In genomic region chr7:24845713-24846112, GRCm38 (mm10) we compare ENCODE assay signal across 9 mouse cellular contexts. TPM values are rescaled to one million over a fixed set of nuclear protein-coding genes. Genes with fewer than 3 reads are reported as not detected.
DNase-seq lines count a peak whose midpoint lies in the region; ATAC-seq and TF ChIP-seq lines count a peak whose summit lies in the region.
"Had no signal": no experiment of that assay in that cellular context is flagged by ENCODE, and none has a peak within 500 bp of the region (broad histone marks: within the 10 kb centered on the region; RNA-seq: fewer than 3 reads in every experiment).

No protein-coding gene starts in this region.

- no peak for ATAC-seq in midbrain, embryonic 13.5 days
- ATAC-seq in intestine, embryonic 14.5 days (replicated peaks; ENCODE audit: low FRiP score, low TSS enrichment, low read depth) = 0 out of 2 replicates have a peak, but pooled peaks have one; percentile 50

- peak; percentile 67 for DNase-seq in midbrain, embryonic 10.5 days (ENCODE audit: low spot score)
- DNase-seq in intestine, embryonic 14.5 days (ENCODE audit: low spot score) = no peak
- peak; percentile 35 for DNase-seq in retina, embryonic 14.5 days (ENCODE audit: low spot score)
- DNase-seq in adrenal gland, adult (ENCODE audit: inconsistent age in 2 of 2, low spot score in 1 of 2) = no peak
- no peak for DNase-seq in cerebellum, postnatal 25 days
- no peak for DNase-seq in ovary, postnatal 36 days (ENCODE audit: low spot score)

- no peaks in the 10 kb centered on the region for H3K36me3 ChIP-seq in midbrain, embryonic 10.5 days
- no peaks in the 10 kb centered on the region for H3K36me3 ChIP-seq in midbrain, embryonic 13.5 days
- H3K36me3 ChIP-seq in intestine, embryonic 14.5 days (ENCODE audit: control insufficient read depth, insufficient read depth, low read length) = no peaks in the 10 kb centered on the region

- H3K27ac ChIP-seq in midbrain, embryonic 10.5 days (replicated peaks) = no peak overlapping the region
- H3K27ac ChIP-seq in midbrain, embryonic 13.5 days = no peak overlapping the region
- H3K27ac ChIP-seq in bone marrow, adult 2 months (ENCODE audit: control insufficient read depth, insufficient read depth, low read depth, low read length, poor library complexity) = no peak overlapping the region
- H3K27ac ChIP-seq in intestine, embryonic 14.5 days (ENCODE audit: low read depth) = no peak overlapping the region

- no peaks in the 10 kb centered on the region for H3K27me3 ChIP-seq in midbrain, embryonic 10.5 days (ENCODE audit: low read depth, poor library complexity, severe bottlenecking)
- no peaks in the 10 kb centered on the region for H3K27me3 ChIP-seq in midbrain, embryonic 13.5 days
- no peaks in the 10 kb centered on the region for H3K27me3 ChIP-seq in intestine, embryonic 14.5 days (replicated peaks; ENCODE audit: control insufficient read depth, insufficient read depth, low read length)

- no peak overlapping the region for H3K4me3 ChIP-seq in midbrain, embryonic 10.5 days
- no peak overlapping the region for H3K4me3 ChIP-seq in midbrain, embryonic 13.5 days (replicated peaks)
- H3K4me3 ChIP-seq in bone marrow, adult 2 months (replicated peaks; ENCODE audit: control insufficient read depth, low read depth, low read length) = no peak overlapping the region
- no peak overlapping the region for H3K4me3 ChIP-seq in intestine, embryonic 14.5 days (ENCODE audit: low read depth, low read length)

- H3K9ac ChIP-seq in midbrain, embryonic 13.5 days (replicated peaks) = no peak overlapping the region
- no peak overlapping the region for H3K9ac ChIP-seq in intestine, embryonic 14.5 days (ENCODE audit: low read length)

- WGBS in midbrain, embryonic 10.5 days = 5% methylated on average over 6 of the region's 6 CpGs
- WGBS in midbrain, embryonic 13.5 days = 1% methylated on average over 6 of the region's 6 CpGs
- 4% methylated on average over 6 of the region's 6 CpGs for WGBS in bone marrow, adult 2 months
- 4% methylated on average over 6 of the region's 6 CpGs for WGBS in intestine, embryonic 14.5 days

- TF ChIP-seq CTCF in bone marrow, adult 2 months (IDR thresholded peaks at IDR 0.05; ENCODE audit: control insufficient read depth, insufficient read depth, low read length) = peak; percentile 36; the same call in 1 of the 2 replicates

- no peaks in the 10 kb centered on the region for H3K9me3 ChIP-seq in midbrain, embryonic 10.5 days (replicated peaks)
- H3K9me3 ChIP-seq in midbrain, embryonic 13.5 days = no peaks in the 10 kb centered on the region
- no peaks in the 10 kb centered on the region for H3K9me3 ChIP-seq in intestine, embryonic 14.5 days (ENCODE audit: control insufficient read depth, low read length)

- TF ChIP-seq POLR2A in bone marrow, adult 2 months (IDR thresholded peaks at IDR 0.05; ENCODE audit: borderline replicate concordance, control insufficient read depth, low read depth, low read length) = no peak

- H3K4me1 ChIP-seq in midbrain, embryonic 10.5 days = peaks cover 18% of the 10 kb centered on the region
- 0 out of 2 replicates have a peak, but pooled peaks cover 4% of the 10 kb centered on the region for H3K4me1 ChIP-seq in midbrain, embryonic 13.5 days (replicated peaks)
- peaks cover 5% of the 10 kb centered on the region for H3K4me1 ChIP-seq in bone marrow, adult 2 months (ENCODE audit: control insufficient read depth, insufficient read depth, low read length)
- no peaks in the 10 kb centered on the region for H3K4me1 ChIP-seq in intestine, embryonic 14.5 days (replicated peaks; ENCODE audit: control insufficient read depth, insufficient read depth, low read length)

- H3K4me2 ChIP-seq in midbrain, embryonic 13.5 days (replicated peaks) = no peak overlapping the region
- no peak overlapping the region for H3K4me2 ChIP-seq in intestine, embryonic 14.5 days (ENCODE audit: low read length)

RNA-seq across cellular contexts. Expression of gene Gm9844, which starts 16.3 kb away (rescaled TPM):
- 15.7 and 17.2 TPM in 2 replicates for polyA plus RNA-seq in midbrain, embryonic 10.5 days (2016; fragmentation: Nextera tagmentation; extraction: Ambion mirVana)
- 28.4 and 41.5 TPM in 2 replicates for polyA plus RNA-seq in midbrain, embryonic 13.5 days (2015; fragmentation: Nextera tagmentation; extraction: Ambion mirVana)
- polyA plus RNA-seq in bone marrow, adult 2 months (2011; ENCODE audit: insufficient read depth, insufficient read length, low replicate concordance, missing spikeins) = 43.4 TPM in 1 of 2 replicates, not detected in the other
- 14.2 and 16.7 TPM in 2 replicates for polyA plus RNA-seq in intestine, embryonic 14.5 days (2014; fragmentation: Nextera tagmentation; extraction: Ambion mirVana)

RNA-seq across cellular contexts. Expression of gene Lypd4, which starts 24.0 kb away (rescaled TPM):
- not detected in 2 replicates for polyA plus RNA-seq in midbrain, embryonic 10.5 days (2016; fragmentation: Nextera tagmentation; extraction: Ambion mirVana)
- polyA plus RNA-seq in midbrain, embryonic 13.5 days (2015; fragmentation: Nextera tagmentation; extraction: Ambion mirVana) = not detected in 2 replicates
- not detected in 2 replicates for polyA plus RNA-seq in bone marrow, adult 2 months (2011; ENCODE audit: insufficient read depth, insufficient read length, low replicate concordance, missing spikeins)
- not detected in 2 replicates for polyA plus RNA-seq in intestine, embryonic 14.5 days (2014; fragmentation: Nextera tagmentation; extraction: Ambion mirVana)
- polyA plus RNA-seq: neural tube, embryonic 11.5 days had no signal

RNA-seq across cellular contexts. Expression of gene Dmrtc2, which starts 24.1 kb away (rescaled TPM):
- 0.14 TPM in 1 of 2 replicates, not detected in the other for polyA plus RNA-seq in midbrain, embryonic 10.5 days (2016; fragmentation: Nextera tagmentation; extraction: Ambion mirVana)
- not detected in 2 replicates for polyA plus RNA-seq in midbrain, embryonic 13.5 days (2015; fragmentation: Nextera tagmentation; extraction: Ambion mirVana)
- not detected in 2 replicates for polyA plus RNA-seq in bone marrow, adult 2 months (2011; ENCODE audit: insufficient read depth, insufficient read length, low replicate concordance, missing spikeins)
- not detected in 2 replicates for polyA plus RNA-seq in intestine, embryonic 14.5 days (2014; fragmentation: Nextera tagmentation; extraction: Ambion mirVana)
- polyA plus RNA-seq: neural tube, embryonic 11.5 days had no signal

RNA-seq across cellular contexts. Expression of gene Rps19, which starts 38.5 kb away (rescaled TPM):
- 1,942 and 2,205 TPM in 2 replicates for polyA plus RNA-seq in midbrain, embryonic 10.5 days (2016; fragmentation: Nextera tagmentation; extraction: Ambion mirVana)
- polyA plus RNA-seq in midbrain, embryonic 13.5 days (2015; fragmentation: Nextera tagmentation; extraction: Ambion mirVana) = 1,308 and 1,443 TPM in 2 replicates
- polyA plus RNA-seq in bone marrow, adult 2 months (2011; ENCODE audit: insufficient read depth, insufficient read length, low replicate concordance, missing spikeins) = 866 and 1,228 TPM in 2 replicates
- polyA plus RNA-seq in intestine, embryonic 14.5 days (2014; fragmentation: Nextera tagmentation; extraction: Ambion mirVana) = 3,468 and 3,555 TPM in 2 replicates

RNA-seq across cellular contexts. Expression of gene Cd79a, which starts 51.5 kb away (rescaled TPM):
- polyA plus RNA-seq in midbrain, embryonic 10.5 days (2016; fragmentation: Nextera tagmentation; extraction: Ambion mirVana) = 0.15 and 0.23 TPM in 2 replicates
- polyA plus RNA-seq in midbrain, embryonic 13.5 days (2015; fragmentation: Nextera tagmentation; extraction: Ambion mirVana) = 0.35 and 0.40 TPM in 2 replicates
- 82.1 and 126 TPM in 2 replicates for polyA plus RNA-seq in bone marrow, adult 2 months (2011; ENCODE audit: insufficient read depth, insufficient read length, low replicate concordance, missing spikeins)
- 0.28 and 0.32 TPM in 2 replicates for polyA plus RNA-seq in intestine, embryonic 14.5 days (2014; fragmentation: Nextera tagmentation; extraction: Ambion mirVana)

Comparison
In these comparisons a context has a peak if more than half of its experiments do, and no peak if none do; other contexts are left out.
1. DNase-seq: peak in midbrain, embryonic 10.5 days (single experiment) and retina, embryonic 14.5 days (single experiment); none in intestine, embryonic 14.5 days (single experiment), adrenal gland, adult (0 of 2), cerebellum, postnatal 25 days (0 of 2) and ovary, postnatal 36 days (single experiment).